Mouse (Mus musculus): Measurements from ENCODE around the gene Omd.

Omd gene

DNA sequence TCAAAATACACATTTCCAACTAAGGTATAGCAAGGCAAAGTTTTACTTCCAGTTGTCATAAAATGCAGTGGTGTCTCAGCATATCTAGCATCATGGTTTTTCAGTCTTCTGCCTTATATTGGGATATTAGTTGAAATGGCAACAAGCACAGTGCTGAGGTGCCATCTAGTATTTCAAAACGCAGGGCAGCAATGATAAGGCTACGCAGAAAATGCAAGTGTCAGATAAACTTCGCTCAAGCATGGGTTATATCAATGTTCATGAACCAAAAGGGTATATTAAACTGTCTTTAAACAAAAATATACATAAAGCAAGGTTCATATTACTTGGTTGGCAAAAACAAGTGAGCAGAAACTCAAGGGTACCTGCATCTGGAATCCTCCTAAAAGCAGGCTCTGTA lies 34.8 kb downstream of the Omd start:
- DNase-seq, result no peak

DNA sequence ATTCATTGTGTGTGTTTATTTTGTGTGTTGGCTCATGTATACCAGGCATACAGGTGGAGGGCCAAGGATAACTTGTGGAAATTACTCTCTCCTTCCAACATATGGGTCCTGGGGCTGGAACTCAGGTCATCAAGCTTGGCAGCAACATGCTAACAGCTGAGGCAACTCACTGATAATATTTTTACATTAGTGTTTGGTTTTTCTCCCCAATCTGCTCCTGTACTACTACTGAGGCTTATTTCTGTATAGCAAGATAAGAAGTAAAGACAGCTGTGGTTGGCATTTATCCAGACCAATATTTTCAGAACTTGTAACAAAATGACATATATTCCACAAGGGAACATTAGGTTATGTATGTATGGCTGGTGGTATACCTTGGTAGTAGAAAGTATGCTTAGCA lies 36.1 kb downstream of the Omd start:
- no peak for DNase-seq

DNA sequence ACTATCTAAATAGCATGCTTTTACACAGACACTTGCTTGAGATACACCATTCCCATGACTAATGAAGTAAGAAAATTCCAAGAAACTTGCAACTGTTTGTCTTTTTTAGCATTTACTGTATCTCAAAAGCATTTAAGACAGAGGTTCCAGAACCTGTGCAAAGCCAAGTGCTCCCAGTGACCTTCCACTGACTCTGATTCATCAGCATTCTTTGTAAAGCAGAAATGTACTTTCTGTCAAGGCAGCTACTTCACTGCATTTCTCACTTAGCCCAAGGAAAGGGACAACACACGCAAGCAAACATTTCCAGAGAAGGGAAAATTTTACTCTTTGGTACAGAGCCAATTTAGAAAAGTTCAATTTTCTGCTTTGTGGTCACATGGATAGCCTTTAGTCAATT lies 41.0 kb downstream of the Omd start:
- no peak for DNase-seq

DNA sequence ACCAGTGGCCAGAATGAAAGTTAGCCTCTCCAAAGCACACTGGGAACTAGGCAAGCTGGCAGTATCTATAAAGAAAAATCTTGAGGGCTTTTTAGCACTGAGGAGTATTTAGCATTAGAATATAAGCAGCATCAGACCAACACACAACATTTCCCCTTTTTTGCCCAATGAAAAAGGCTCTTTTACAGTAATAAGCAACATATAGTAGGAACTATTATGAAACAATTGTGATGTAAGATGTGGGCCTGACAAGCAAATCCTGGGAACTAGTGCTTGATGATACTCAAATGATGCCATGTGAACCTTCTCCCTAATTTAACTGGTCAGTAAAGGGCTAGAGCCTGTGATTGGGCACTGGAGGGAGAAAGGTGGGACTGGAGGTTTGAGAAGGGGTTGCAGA lies 45.9 kb downstream of the Omd start:
- DNase-seq, result no peak

DNA sequence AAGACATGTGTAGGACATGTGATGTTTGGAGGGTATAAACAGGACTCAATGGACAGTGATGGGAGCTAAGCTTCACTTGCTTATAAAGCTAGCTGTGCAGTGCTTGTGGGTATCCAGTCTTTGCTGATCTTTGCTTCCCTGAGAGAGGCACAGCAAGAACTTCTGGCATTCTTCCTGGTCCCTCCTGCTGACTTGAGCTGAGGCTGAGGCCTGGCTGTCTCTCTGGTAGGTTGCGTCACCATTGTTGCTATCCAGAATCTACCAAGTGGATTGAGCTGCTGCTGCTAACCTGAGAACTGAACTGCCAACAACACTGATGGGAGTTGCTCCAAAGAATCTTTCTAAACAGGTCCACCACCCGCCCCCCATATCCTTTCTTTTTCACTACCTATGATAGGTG lies 46.8 kb downstream of the Omd start:
- DNase-seq, result no peak

DNA sequence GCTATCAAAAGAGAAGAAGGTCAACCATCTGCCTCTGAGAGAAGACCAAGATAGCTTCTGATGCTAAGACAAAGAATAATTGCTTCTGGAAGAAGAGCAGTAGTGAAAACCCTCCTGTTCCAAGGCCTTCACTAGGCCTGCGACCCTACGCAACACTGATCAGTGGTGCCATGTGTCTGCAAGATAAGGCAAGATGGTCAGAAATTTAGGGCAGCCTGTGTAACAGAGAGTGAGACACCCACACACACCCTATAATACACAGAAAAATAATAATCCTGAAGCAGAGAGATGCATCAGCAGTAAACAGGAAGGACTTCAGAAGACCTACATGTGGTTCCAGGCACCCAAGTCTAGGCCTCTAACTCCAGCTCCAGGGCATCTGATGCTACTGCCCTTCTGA lies 57.7 kb downstream of the Omd start:
- no peak for DNase-seq
